Mouse (Mus musculus) erythroblast, embryonic 14.5 days (primary cell): Measurements from ENCODE around the gene Slc39a10.

ENCODE experiments used
- GATA1 ChIP-seq: IDR thresholded peaks from 2 replicates; pipeline ENCODE4 v1.6.1; 2012; ENCODE audit warnings: low read length, inconsistent platforms, mixed read lengths
- TAL1 ChIP-seq: IDR thresholded peaks from 3 replicates; pipeline ENCODE4 v1.6.1; 2012; ENCODE audit warnings: low read length, inconsistent platforms, mixed read lengths

- TF ChIP-seq GATA1, result no peak
- TF ChIP-seq TAL1, result no peak
Measured at GRCm38 (mm10) chr1:46805074-46805473, 87.6 kb downstream of the Slc39a10 start.
